Mouse (Mus musculus) midbrain, postnatal 0 days (tissue): ENCODE results near the gene Kyat3. TPM values are rescaled to one million over a fixed set of nuclear protein-coding genes. Genes with fewer than 3 reads are reported as not detected.
A peak's percentile ranks its signal among the peaks of the same experiment; 100 is the strongest.

Experiments used
- ATAC-seq: fragments of 200-750 bp; cut with Nextera tagmentation; 2 replicates; pipeline ENCODE4 v1.8.0; 2017; ENCODE audit warnings: moderate number of reproducible peaks, mild to moderate bottlenecking, moderate TSS enrichment, moderate library complexity; ENCODE audit not compliant: low FRiP score
- DNase-seq: peaks from one replicate; pipeline ENCODE4 v3.0.0-alpha.2; 2015; ENCODE audit warnings: low spot score
- H3K27ac ChIP-seq: fragments of 300-500 bp; sonication (generic); 2 replicates; pipeline ENCODE4 v1.5.1; 2014; ENCODE audit warnings: low read depth, mild to moderate bottlenecking, low read length, mixed read lengths
- H3K27me3 ChIP-seq: fragments of 300-500 bp; sonication (generic); 2 replicates; pipeline ENCODE4 v1.6.1; 2014; ENCODE audit warnings: low read length, control low read depth, mixed read lengths; ENCODE audit not compliant: insufficient read depth
- H3K36me3 ChIP-seq: fragments of 300-500 bp; sonication (generic); 2 replicates; pipeline ENCODE4 v1.6.1; 2014; ENCODE audit warnings: low read length, control low read depth, mixed read lengths; ENCODE audit not compliant: insufficient read depth
- H3K4me1 ChIP-seq: fragments of 300-500 bp; sonication (generic); 2 replicates; pipeline ENCODE4 v1.6.1; 2014; ENCODE audit warnings: mild to moderate bottlenecking, control low read depth, antibody characterized with exemption, low read length, mixed read lengths; ENCODE audit not compliant: insufficient read depth
- H3K4me2 ChIP-seq: fragments of 300-500 bp; sonication (generic); 2 replicates; pipeline ENCODE4 v1.6.1; 2014; ENCODE audit warnings: low read depth, mild to moderate bottlenecking, low read length, mixed read lengths; ENCODE audit not compliant: poor library complexity, severe bottlenecking
- H3K4me3 ChIP-seq: fragments of 300-500 bp; sonication (generic); 2 replicates; pipeline ENCODE4 v1.5.1; 2014; ENCODE audit warnings: low read depth, mild to moderate bottlenecking, low read length, moderate library complexity
- H3K9ac ChIP-seq: fragments of 300-500 bp; sonication (generic); replicated peaks from 2 replicates; pipeline ENCODE4 v1.6.1; 2014; ENCODE audit warnings: mild to moderate bottlenecking, low read length, moderate library complexity, mixed read lengths; ENCODE audit not compliant: poor library complexity, severe bottlenecking
- H3K9me3 ChIP-seq: fragments of 300-500 bp; sonication (generic); 2 replicates; pipeline ENCODE4 v1.6.1; 2016; ENCODE audit warnings: low read length, control low read depth
- CTCF ChIP-seq: IDR thresholded peaks from 2 replicates; pipeline ENCODE4 v1.5.1; 2016; ENCODE audit warnings: antibody characterized with exemption, mild to moderate bottlenecking
- WGBS: fragments of 180-500 bp; shearing (Covaris S2); extraction: QIAGEN DNeasy Blood & Tissue Kit; methylation state at CpG from one replicate; pipeline ENCODE4 v1.1.7; 2014; 5-methylcytosine and 5-hydroxymethylcytosine counted together
- polyA plus RNA-seq: library from polyadenylated mRNA; unstranded; fragments of >200 nt; fragmentation: Nextera tagmentation; extraction: Ambion mirVana; gene quantifications from 2 replicates; pipeline ENCODE4 v1.2.1, GENCODE M21; 2015
- total RNA-seq: library from RNA; depleted of rRNA; stranded (reverse); fragments of >200 nt; gene quantifications from 2 replicates; pipeline ENCODE4 v1.2.3, GENCODE M21; 2014; rRNA removed

Kyat3 gene
- total and polyA plus RNA-seq, 2 experiments from 2014 or later: 4.7 to 5.1 TPM

DNA sequence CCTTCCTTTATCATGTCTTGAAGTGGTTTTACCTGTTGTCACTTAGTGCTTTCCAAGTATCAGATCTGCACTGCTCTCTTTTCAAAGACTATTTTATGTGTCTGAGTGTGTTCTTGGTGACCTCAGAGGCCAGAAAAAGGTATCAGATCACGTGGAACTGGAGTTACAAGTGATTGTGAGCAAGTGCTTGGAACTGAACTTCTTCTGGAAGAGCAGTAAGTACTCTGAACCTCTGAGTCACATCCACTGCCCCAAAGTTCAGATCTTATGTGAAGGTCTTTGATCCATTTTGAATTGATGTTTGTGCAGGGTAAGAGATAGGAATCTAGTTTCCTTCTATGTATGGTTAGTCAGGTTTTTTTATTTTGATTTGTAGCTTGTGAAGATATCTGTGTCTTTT is 69.7 kb downstream of the Kyat3 start:
- WGBS: 76% methylated on average over 1 of the region's 1 CpGs
- TF ChIP-seq CTCF: no peak
- H3K9me3 ChIP-seq: no peaks in the 10 kb centered on the region
- no peak overlapping the region for H3K27ac ChIP-seq
- H3K9ac ChIP-seq: no peak overlapping the region
- no peak overlapping the region for H3K4me2 ChIP-seq
- peaks cover 6% of the 10 kb centered on the region; the same call in 1 of the 2 replicates for H3K4me1 ChIP-seq
- H3K27me3 ChIP-seq: no peaks in the 10 kb centered on the region
- no peak for ATAC-seq
- no peak overlapping the region for H3K4me3 ChIP-seq
- DNase-seq: no peak
- no peaks in the 10 kb centered on the region for H3K36me3 ChIP-seq

DNA sequence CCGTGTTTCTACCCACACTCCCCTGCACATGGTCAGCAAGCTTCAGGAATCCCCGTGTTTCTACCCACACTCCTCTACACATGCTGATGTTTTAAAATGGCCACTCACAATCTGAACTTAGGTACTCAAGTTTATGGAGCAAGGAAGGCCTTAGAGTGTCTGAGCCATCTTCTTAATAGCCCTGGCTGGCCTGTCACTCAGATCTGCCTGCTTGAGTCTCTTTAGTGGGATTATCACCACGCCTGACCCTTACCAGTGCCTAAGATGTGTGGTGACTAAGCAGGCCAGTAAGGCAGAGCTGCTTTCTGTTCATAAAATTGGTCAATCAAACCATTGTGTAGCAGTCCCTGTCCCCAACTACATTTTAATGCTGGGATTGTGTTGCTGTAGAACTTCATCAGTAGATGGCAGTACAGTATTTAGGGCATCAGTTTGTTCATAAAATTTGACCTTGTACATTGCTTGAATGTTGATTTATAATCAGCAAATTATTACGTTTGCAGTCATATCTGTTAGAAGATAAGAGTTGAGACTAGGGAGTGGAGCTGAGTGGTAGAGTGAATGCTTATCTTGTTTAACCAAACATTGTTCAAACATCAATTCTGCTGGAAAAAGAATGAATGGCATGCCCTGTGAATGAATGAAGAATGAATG is 72.8 kb downstream of the Kyat3 start:
- no peak for ATAC-seq

DNA sequence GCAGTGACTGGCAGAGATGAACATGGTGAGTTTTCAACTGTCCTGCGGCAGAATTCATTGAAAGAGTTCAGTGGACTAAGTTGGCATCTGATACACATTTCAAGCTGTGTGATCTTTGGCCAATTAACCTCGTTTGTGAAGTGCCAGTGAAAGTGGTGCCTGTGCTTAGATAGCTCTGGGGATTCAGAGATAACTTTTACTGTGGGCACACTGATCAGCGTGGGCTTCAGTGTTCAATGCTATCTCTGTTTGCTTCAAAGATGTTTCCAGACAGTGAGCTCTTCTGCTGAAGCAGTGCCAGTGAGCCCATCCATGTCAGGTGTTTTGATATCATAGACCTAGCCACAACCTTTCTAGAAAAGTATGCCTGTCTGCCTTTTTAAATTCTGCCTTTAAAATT is 76.4 kb downstream of the Kyat3 start:
- Histone ChIP-seq H3K9ac (no peak overlapping the region), H3K4me2 (no peak overlapping the region), H3K36me3 (peaks cover 28% of the 10 kb centered on the region), H3K27ac (no peak overlapping the region), H3K27me3 (no peaks in the 10 kb centered on the region), H3K4me1 (no peaks in the 10 kb centered on the region), H3K4me3 (no peak overlapping the region), H3K9me3 (no peaks in the 10 kb centered on the region)
- 73% methylated on average over 3 of the region's 3 CpGs for WGBS
- TF ChIP-seq CTCF: no peak
- no peak for DNase-seq
- ATAC-seq: no peak

More for the DNA sequence above, 72.8 kb downstream of the Kyat3 start:
- Histone ChIP-seq H3K4me3 (no peak overlapping the region), H3K4me1 (no peaks in the 10 kb centered on the region), H3K27ac (no peak overlapping the region), H3K9me3 (no peaks in the 10 kb centered on the region), H3K9ac (no peak overlapping the region), H3K4me2 (no peak overlapping the region), H3K36me3 (no peaks in the 10 kb centered on the region), H3K27me3 (no peaks in the 10 kb centered on the region)
- peak; percentile 66 for TF ChIP-seq CTCF
- DNase-seq: no peak
- 79% methylated on average over 4 of the region's 4 CpGs for WGBS

DNA sequence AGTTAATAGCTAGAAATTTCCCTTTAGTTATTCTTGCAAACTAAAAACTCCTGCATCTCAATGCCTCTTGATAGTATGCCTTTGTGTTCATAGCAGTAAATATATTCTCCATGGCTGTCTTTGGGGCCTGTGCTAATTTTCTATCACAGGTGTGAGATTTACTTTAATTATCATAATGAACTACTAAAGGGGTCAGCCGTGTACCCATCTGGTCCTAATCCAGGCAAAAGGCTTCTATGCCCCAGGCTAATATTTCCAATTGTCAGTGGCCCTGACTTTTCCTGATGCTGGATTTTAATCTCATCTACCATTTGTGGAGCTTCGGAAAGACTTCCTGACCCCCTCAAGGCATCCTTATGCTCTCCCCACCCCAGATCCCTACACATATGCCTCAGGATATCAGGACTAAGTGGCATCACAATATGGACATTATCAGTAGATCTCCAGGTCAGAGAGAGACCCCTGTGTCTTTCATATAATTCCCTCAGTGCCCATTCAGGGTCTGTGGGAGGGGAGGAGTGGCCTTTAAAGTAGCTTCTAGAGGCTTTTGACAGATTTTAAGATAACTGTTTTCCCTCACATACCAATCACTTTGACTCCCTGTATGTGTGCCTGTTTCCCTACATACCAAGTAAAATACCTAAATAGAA is 85.7 kb downstream of the Kyat3 start:
- no peak overlapping the region for H3K9ac ChIP-seq
- DNase-seq: no peak
- no peaks in the 10 kb centered on the region for H3K9me3 ChIP-seq
- WGBS: 45% methylated on average over 2 of the region's 2 CpGs
- no peak overlapping the region for H3K4me3 ChIP-seq
- H3K27ac ChIP-seq: no peak overlapping the region
- peaks cover 21% of the 10 kb centered on the region for H3K36me3 ChIP-seq
- ATAC-seq: no peak
- H3K4me2 ChIP-seq: no peak overlapping the region
- TF ChIP-seq CTCF: no peak
- H3K4me1 ChIP-seq: no peaks in the 10 kb centered on the region
- no peaks in the 10 kb centered on the region for H3K27me3 ChIP-seq

DNA sequence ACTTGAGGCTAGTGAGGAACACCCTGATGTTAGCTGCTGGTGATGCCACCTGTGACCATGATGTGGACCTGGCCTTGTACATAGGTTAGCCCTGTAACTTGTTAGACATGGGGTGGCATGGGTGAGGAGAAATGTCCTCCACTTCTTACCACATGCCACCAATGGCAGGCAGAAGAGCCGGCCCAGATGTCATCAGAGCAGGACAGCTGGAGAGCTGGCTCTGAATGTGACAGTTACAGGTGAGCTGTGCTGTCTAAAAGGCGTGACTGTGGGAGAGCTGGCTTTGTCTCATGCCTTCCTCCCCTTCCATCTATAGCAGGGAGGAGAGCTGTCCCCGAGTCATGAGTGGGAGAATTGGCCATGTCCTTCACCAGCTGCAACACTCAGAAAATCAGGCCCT is 94.7 kb downstream of the Kyat3 start:
- Histone ChIP-seq H3K4me1 (no peaks in the 10 kb centered on the region), H3K27me3 (no peaks in the 10 kb centered on the region), H3K36me3 (peaks cover 41% of the 10 kb centered on the region), H3K9me3 (no peaks in the 10 kb centered on the region), H3K4me2 (no peak overlapping the region), H3K4me3 (no peak overlapping the region), H3K9ac (no peak overlapping the region), H3K27ac (no peak overlapping the region)
- no peak for TF ChIP-seq CTCF
- no peak for ATAC-seq
- 95% methylated on average over 3 of the region's 3 CpGs for WGBS
- DNase-seq: no peak

Other genes with a start within 250 kb of the Kyat3 start
- gene Gbp5, start 207.1 kb upstream of the Kyat3 start, total RNA-seq: 0.19 and 1.0 TPM in 2 replicates
- 0.23 and 0.39 TPM in 2 replicates for gene Gbp5, start 207.1 kb upstream of the Kyat3 start, polyA plus RNA-seq
- gene Gbp7, start 170.7 kb upstream of the Kyat3 start, total RNA-seq: 2.5 and 2.8 TPM in 2 replicates
- gene Gbp7, start 170.7 kb upstream of the Kyat3 start, polyA plus RNA-seq: 3.0 and 3.1 TPM in 2 replicates
- 3.1 and 3.5 TPM in 2 replicates for gene Gbp3, start 141.0 kb upstream of the Kyat3 start, total RNA-seq
- gene Gbp3, start 141.0 kb upstream of the Kyat3 start, polyA plus RNA-seq: 2.3 and 3.6 TPM in 2 replicates
- gene Gbp2b, start 106.2 kb upstream of the Kyat3 start, total RNA-seq: not detected in 2 replicates
- not detected in 2 replicates for gene Gbp2b, start 106.2 kb upstream of the Kyat3 start, polyA plus RNA-seq
- 0.71 and 3.4 TPM in 2 replicates for gene Gbp2, start 80.4 kb upstream of the Kyat3 start, total RNA-seq
- gene Gbp2, start 80.4 kb upstream of the Kyat3 start, polyA plus RNA-seq: 1.1 and 1.3 TPM in 2 replicates
- gene Gtf2b, start 64.0 kb downstream of the Kyat3 start, total RNA-seq: 29.5 and 38.7 TPM in 2 replicates
- gene Gtf2b, start 64.0 kb downstream of the Kyat3 start, polyA plus RNA-seq: 45.6 and 51.2 TPM in 2 replicates
- 20.9 and 27.2 TPM in 2 replicates for gene Pkn2, start 181.0 kb downstream of the Kyat3 start, total RNA-seq
- 15.5 and 24.1 TPM in 2 replicates for gene Pkn2, start 181.0 kb downstream of the Kyat3 start, polyA plus RNA-seq